Mouse (Mus musculus) myocyte (in vitro differentiated cells): ENCODE results near the gene Tbx20. TPM values are rescaled to one million over a fixed set of nuclear protein-coding genes. Genes with fewer than 3 reads are reported as not detected.

Source experiments
- H3K27me3 ChIP-seq: one replicate; pipeline ENCODE4 v1.6.1; 2011; ENCODE audit not compliant: control insufficient read depth, insufficient read depth, insufficient read length
- H3K36me3 ChIP-seq: one replicate; pipeline ENCODE4 v1.6.1; 2011; ENCODE audit not compliant: control insufficient read depth, insufficient read depth
- H3K4me2 ChIP-seq: one replicate; pipeline ENCODE4 v1.6.1; 2011; ENCODE audit warnings: low read depth, control low read depth
- H3K4me3 ChIP-seq: one replicate; pipeline ENCODE4 v1.5.1; 2011; ENCODE audit warnings: mild to moderate bottlenecking, control low read depth, moderate library complexity
- H3K79me2 ChIP-seq: one replicate; pipeline ENCODE4 v1.6.1; 2011; ENCODE audit not compliant: control insufficient read depth, insufficient read depth
- H3ac ChIP-seq: one replicate; pipeline ENCODE4 v1.6.1; 2011; ENCODE audit not compliant: control insufficient read depth, insufficient read length
- CEBPB ChIP-seq: IDR thresholded peaks from 2 replicates; pipeline ENCODE4 v1.6.1; 2011; ENCODE audit warnings: mild to moderate bottlenecking, moderate library complexity; ENCODE audit not compliant: poor library complexity, insufficient read depth, severe bottlenecking
- MYOD1 ChIP-seq, 3 experiments: IDR thresholded peaks; one replicate each; pipeline ENCODE4 v1.6.1; 2011; ENCODE audit warnings: control low read depth in 2 of 3, low read depth in 2 of 3, mild to moderate bottlenecking in 2 of 3, moderate library complexity in 1 of 3; ENCODE audit not compliant: insufficient read length in 2 of 3, control insufficient read depth in 1 of 3
- REST ChIP-seq: IDR thresholded peaks from one replicate; pipeline ENCODE4 v1.6.1; 2011; ENCODE audit warnings: mild to moderate bottlenecking, control low read depth, moderate library complexity; ENCODE audit not compliant: insufficient read depth, insufficient read length
- USF1 ChIP-seq: IDR thresholded peaks from one replicate; pipeline ENCODE4 v1.6.1; 2011; ENCODE audit warnings: low read depth, mild to moderate bottlenecking, control low read depth, moderate library complexity
- polyA plus RNA-seq: library from polyadenylated mRNA; unstranded; fragments of >200 nt; fragmentation: generic; extraction: Trizol; gene quantifications from one replicate; pipeline ENCODE4 v1.2.1, GENCODE M21; 2012; ENCODE audit warnings: missing spikeins

The Tbx20 gene
- polyA plus RNA-seq, 1 experiment: not detected

DNA sequence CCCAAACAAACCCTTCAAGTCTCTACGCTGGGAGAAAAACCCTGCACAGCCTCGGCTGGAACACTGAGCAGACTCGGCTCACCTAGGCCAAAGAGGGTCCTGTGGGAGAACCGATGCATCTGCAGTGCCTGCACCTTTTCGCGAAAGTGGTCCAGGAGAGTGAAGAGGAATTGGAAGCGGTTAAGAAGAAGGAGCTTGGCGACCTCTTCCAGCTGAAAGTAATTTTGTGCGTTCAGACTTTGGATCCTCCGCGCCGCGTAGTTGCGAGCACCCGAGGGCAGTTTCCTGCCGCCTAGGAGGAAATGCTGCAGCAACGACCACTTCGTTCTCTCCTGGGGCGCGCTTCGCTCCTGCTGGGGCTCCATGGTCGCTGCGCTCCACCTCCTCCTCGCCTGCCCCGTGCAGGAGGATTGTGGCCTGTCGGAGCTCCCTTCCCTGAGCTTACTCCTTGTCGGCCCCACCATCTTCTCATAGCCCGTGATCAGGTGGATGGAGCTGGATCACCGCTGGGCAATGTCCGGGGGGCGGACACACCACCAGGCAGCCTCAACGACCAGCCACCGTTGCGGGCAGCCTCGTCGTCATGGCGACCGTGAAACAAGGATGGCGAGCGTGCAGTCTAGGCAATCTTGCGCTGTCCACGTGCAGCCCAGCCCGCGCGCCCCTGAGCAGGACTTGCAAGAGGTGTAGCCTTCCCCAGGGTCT, 78.3 kb downstream of the Tbx20 start, which contains the start of gene Dpy19l2:
Gene Dpy19l2 (minus strand): TSS at position 594 of the 705 bp plus-strand sequence.
- H3K4me2 ChIP-seq: no peak within 1 kb of the TSS
- no peaks in the 10 kb centered on the region for H3K36me3 ChIP-seq
- no peak for TF ChIP-seq CEBPB
- TF ChIP-seq MYOD1 (IDR thresholded peaks at IDR 0.05; ENCODE audit: control insufficient read depth in 1 of 3, insufficient read length in 2 of 3, low read depth in 2 of 3): no peak
- no peak for TF ChIP-seq REST
- TF ChIP-seq USF1: no peak
- H3K4me3 ChIP-seq: no peak within 1 kb of the TSS
- no peak within 1 kb of the TSS for H3ac ChIP-seq
- no peaks in the 10 kb centered on the region for H3K79me2 ChIP-seq
- peaks cover 6% of the 10 kb centered on the region for H3K27me3 ChIP-seq

Other genes starting within 250 kb of the Tbx20 start
- not detected for gene Cypt4, start 149.1 kb downstream of the Tbx20 start, polyA plus RNA-seq
- gene Dpy19l2, start 78.0 kb downstream of the Tbx20 start, polyA plus RNA-seq: not detected